Mouse (Mus musculus): ENCODE measurements around the gene Abcc12.
A peak's percentile ranks its signal among the peaks of the same experiment; 100 is the strongest.

The Abcc12 gene

DNA sequence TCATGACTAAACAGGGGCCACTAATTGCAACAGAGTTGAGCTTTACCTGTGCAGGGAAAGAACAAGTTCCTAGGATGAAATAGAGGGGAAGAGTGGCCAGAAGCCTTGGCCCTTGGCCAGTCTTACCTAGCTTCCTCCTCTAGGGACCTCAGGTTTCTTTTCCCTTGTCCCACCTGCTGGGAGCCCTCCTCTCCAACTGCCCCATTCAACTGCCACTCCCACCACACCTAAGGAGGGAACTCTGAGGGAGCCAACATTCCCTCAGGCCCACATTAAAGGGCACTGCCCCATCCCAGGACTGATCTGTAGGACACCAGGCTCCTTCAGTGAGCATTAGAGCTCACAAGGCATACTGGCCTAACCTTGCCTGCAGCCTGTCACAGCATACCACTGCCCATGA is at the start of gene Abcc12:
Gene Abcc12, minus strand, starts transcription at position 229 of the 400 bp plus-strand sequence.
- no peak for DNase-seq

DNA sequence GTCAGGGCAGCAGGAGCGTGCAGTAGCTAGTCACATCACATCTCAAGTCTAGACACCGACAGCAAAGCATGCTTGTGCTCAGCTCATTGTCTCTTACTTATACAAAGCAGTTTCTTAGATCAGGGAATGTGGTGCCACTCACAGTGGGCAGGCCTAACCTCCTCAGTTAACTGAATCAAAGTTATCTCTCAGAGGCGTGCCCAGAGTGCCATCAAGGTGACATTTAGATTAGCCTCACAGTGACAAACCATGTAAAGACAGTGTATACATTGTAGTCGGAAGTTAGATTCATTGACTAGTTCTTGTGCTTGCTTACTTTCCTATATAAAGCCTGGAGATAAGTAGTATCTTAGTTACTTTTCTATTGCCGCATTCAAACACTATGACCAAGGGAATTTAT is 49.7 kb upstream of the Abcc12 start:
- DNase-seq, result no peak

DNA sequence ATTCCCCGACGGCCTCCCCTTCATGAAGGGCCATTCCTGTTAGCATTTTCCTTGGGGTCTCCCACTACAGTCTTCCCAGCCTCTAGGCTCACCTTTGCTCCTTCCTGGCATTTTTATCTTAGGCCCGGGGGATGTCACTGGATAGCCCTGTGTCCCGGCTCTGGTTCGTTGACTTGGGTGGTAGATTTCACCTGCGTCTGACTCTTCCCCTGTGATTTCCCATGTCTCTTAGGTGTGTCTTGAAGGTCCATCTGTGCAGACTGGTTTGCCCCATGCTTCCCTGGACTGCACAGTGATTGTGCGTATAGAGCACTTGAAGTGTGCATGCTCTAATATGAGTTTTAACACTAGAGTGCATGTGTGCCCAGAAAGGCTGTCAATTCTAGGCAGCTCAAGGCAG is 44.4 kb upstream of the Abcc12 start:
- DNase-seq, result no peak

DNA sequence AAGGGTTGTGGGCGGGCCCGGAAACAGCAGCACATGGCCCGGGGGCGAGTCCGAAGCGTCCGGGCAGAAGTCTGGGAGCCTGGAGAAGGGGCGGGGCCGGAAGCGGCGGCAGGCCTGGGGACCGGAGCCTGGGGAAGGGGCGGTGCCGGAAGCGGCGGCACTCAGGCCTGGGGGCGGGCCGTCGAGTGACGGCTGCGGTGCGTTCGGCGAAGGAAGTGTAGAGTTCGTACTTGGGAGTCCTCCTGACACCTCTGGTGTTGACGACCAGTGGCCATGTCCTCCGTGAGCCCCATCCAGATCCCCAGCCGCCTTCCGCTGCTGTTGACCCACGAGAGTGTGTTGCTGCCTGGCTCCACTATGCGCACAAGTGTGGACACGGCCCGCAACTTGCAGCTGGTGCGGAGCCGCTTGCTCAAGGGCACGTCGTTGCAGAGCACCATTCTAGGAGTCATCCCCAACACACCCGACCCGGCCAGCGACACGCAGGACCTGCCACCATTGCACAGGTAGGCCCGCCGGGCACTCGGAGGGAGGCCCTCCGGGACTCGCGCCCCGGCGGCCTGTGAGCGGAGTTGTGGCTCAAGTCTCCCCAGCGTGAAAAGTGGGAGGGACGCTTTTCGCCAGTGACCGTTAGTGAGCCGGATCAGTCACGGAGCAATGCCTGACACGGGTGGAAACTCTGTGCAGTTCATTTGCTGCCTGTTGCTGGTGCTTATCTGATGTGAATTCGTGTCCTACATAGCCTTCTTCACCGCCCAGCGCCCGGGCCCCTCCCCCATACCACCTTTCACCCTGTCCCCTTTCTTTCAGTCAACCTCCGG is 43.6 kb upstream of the Abcc12 start, which contains the start of gene Lonp2:
Gene Lonp2, plus strand, starts transcription at position 133 of the 821 bp plus-strand sequence.
- DNase-seq, result peak; percentile 98 to 99

DNA sequence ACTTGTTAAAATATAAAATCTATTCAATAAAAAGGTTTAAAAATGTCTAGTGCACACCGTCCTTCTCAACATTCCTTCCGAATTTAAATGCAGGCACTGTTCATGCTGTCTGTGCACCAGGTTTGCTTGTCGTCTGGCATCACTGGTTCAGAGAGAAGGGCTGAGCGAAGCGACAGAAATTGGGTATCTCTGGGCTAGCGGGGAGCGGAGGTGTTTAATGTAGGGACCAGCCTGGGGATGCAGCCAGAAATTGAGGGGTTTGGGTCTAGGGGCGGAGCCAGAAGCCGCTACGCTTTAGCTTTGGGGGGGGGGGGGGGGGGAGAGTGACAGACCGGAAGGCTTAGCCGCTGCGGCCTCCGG is 43.0 kb upstream of the Abcc12 start:
- no peak for DNase-seq

DNA sequence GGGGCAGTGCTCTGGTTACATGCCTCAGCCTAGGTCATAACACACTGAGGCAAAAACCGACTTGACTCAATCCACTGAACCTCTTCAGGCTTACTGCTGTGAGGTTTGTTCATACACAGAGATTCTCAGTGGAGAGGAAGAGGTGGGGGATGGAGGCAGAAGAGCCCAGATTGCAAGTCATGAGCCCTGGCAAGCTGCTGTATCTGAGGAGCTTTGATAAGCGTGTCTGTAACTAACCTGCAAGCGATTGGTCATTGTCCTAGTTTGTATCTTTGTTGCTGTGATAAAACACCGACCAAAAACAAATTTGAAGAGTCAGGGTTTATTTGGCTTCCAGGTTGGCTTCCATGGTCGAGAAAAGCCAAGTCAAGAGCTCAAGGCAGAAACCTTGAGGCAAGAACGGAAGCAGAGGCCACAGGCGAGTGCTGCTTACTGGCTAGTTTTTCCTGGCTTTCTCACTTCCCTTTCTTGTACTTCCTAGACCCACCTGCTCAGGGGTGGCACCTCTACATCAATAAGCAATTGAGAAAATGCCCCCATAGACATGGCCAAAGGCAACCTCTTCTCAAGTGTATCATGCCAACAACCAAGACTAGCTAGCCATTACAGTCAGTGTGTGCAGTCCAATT is 37.4 kb upstream of the Abcc12 start:
- no peak for DNase-seq

DNA sequence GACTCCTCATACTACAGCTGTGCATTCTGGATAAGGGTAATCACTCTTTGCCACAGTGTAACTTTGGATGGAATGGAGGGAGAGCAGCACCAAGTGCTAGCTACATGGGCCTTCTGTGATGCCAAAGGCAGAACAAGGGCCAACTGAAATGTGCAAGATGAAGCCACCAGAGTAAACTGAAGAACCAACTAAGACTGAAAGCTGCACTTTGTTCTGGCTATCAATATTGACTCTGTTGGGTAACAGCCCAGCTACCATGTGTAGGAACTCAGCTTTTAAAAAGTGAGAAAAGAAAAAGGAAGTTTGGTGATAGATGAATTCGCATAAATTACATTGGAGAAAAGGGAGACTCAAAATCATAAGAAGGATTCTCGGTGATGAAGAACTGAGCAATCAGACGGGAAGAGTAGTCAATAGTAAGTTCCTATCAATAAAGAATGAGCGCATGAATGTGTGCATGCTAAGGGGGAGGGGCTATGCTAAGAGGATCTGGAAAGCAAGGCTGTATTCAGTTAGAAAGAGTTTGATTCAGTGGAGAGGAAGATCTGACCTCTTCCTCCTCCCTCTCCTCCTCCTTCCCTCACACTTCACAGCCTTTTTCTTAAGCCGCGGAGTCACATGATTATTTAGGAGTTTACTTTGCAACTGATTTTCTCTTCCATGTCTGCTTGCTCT is 34.7 kb upstream of the Abcc12 start:
- no peak for DNase-seq

DNA sequence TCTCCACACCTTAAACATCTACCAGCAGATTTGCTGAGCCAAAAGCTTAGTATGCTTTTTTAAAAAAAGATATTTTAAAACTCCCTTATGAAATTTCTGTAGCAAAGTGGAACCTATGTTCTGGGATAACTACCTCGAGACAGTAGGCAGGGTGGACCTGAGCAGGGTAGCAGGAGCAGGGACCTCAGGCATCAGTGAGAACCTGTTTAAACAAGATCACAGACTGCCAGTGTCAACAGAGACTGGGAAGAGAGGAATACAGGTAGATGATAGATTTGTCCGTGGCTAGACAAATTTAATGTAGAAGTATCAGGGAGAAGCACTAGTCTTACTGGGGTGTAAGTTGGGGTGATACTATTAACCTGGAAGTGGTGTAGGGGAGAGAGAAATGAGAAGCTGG is 33.3 kb upstream of the Abcc12 start:
- no peak for DNase-seq

DNA sequence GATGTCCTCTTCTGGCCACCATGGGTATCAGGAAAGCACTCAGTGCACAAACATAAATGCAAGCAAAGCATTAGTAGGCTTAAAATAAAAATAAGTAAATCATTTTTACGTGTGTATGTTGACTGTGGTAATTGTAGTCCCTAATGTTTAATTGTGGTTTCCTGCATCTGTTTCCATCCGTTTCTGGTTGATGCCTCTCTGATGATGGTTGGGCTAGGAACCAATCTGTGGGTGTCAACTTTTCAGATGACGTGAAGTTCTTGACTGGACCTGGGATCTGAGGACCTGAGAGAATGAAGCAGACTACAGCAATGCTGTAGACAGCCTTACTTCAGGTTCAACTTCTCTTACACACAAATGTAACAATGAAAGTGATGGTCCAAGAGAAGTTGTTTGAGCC is 24.2 kb upstream of the Abcc12 start:
- DNase-seq, result no peak

DNA sequence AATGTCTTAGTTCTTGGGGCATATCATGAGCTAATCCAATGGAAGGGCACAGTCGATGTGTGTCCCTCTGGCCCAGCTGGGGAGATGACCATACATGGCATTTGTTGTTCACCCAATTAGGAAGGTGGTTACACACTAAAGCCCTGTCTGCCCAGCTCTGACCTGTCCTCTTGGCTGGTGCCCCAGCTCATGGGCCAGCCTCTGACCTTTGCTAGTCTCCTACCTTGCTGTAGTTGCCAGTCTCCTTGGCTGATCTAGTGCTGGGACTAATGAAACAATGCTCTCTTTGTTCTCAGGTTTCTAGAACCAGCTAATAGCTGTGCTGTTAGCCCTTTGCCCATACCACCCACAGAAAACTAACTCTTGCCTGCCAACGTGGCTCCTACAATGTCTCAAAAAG is 22.7 kb upstream of the Abcc12 start:
- DNase-seq, result no peak

DNA sequence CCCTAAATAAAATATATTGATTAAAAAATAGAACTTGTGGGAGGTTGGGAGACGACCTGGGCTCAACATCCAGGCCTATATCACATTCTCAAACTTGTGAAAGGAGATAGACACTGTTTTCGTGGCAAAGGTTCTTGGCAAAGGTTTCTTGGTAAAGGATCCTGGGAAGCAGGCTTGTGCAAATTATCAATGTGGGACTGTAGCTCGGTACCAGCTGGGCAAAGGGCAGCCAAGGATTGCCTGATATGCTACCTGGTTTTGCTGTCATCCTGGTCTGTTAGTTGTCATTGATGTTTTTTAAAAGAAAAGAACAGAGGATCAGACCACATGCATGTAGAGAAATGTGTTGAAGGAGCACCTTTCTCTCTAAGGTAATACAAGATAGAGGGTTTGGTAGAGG is 19.8 kb upstream of the Abcc12 start:
- DNase-seq, result no peak

DNA sequence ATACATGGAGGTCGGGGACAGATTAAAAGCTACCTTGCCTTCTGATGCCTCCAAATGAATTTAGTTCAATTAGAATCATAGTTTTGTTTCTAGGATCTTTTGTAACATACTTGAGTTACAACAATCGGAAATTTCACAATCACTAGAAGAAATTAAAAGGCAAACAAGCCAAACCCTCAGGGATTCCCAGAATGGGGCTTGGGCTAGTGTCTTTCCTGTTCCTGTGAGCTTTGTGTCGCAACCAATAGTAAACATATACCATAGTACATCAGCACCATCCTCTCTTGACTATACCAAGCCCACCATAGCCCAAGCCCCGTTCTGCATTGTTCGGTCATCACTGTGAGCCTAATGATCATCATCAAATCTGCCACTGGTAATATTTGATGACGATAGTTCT is 18.8 kb upstream of the Abcc12 start:
- no peak for DNase-seq

DNA sequence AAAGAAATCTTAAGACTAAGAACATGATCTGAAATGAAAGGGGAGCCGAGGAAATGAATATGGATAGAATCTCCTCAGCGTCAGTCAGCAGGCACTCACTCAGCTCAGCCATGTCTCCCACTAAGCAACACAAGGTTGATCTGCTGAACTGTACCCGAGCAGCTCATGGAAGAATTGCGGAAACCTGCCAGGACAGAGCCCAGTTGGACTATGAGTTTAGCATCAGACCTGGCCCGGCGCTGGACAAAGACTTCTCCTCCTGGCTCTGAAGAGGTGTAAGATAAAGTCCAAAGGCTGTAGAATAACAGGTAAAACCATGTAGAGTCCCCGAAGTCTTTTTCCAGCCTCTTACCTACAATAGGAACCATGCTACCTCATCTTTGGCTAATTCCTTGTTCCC is 17.2 kb upstream of the Abcc12 start:
- DNase-seq, result no peak

DNA sequence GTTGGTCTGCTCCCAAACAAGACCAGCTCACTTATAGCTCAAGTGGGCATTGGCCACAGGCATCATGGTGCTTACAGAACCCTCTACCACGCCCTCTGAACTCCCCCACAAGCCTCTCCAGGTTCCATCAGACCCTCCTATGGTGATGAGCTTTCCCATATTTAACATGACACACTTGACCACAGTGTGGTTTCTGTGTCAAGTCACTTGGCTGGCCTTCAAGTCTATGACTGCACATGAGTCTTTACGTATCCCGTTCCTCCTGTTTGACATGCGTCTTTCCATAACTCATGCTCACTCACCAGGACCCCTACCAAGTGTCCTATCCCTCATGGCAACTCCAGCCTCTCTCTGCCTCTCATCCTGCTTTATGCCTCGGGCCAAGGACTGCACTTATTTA is 15.2 kb upstream of the Abcc12 start:
- no peak for DNase-seq

DNA sequence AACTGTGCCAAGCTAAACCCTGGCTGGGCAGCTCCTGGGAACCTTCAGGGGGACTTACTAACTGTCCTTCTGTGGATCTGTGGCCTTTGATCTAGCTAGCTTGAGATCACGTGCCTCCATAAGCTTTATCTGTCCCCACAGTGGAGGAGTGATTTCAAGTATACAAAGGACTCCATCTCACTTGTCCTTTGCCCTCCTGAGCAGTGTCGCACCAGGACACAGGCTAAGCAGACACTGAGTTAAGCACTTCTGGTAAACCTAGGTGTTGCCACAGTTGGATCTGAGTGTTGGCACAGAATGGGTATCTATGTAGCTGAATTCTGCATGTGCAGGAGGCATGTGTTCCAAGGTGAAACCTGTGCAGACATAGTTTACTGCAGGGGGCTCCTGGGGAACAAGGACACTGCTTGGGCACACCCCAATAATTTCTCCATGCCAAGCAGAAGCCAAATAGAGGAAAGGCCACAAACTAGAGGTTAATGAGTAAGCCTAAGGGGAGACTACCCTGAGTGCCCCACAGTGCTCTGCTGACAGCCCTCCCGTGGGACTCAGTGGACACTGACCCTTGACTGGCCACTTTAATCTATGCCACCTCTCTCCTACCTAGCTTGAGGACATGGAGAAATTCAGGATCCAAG is 13.8 kb upstream of the Abcc12 start:
- DNase-seq, result no peak

DNA sequence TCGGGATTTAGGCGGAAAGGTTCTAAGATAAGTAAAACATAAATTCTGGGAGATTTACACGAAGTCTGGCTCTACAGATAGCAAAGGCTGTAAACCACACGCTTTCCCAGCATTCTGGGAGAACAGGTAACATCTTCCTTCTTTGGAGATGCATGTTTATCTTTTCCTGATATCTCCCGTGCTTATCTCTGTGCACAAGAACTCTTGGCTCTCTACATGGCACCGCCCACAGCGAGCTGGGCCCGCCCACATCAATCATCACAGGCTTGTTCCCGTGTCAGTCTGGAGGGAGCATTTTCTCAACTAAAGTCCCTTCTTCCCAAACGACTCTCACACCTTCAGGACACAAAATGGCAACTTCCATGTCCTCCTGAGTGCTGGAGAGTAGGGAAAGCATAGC is 12.6 kb upstream of the Abcc12 start:
- no peak for DNase-seq

DNA sequence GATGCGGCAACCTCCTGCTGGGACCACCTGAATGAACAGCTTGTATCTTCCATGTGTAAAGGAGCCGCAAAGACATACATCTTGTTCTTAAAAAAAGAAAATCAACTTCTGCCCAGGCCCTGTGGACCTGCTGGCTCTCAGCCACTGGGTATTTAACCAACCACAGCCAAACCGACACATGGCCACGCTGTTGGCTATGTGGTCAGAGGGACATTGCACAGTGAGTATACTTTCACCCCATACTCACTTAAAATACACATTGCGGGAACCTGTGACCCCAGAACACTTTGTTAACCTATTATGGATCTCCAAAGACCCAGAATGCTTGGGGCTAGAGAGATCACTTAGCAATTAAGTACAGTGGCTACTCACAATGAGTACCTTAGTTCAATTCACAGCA is 7.9 kb upstream of the Abcc12 start:
- peak in 1 of 2 experiments; percentile 7 for DNase-seq

DNA sequence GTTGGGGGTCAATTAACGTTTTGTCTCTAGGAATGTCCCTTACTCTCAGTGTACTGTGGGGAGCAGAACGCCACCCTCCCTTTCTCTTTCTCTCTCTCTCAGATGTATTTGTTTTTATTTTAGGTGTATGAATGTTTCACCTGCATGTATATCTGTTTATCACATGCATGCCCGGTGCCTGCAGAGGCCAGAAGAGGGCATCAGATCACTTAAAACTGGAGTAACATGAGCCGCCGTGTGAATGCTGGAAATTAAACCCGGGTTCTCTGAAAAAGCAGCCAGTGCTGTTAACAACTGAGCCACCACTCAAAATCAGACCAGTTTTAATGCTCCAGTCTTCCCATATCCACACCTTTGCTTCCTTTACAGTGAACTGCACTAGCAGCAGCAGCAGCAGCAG is 6.2 kb upstream of the Abcc12 start:
- DNase-seq, result peak in 1 of 2 experiments; percentile 32

DNA sequence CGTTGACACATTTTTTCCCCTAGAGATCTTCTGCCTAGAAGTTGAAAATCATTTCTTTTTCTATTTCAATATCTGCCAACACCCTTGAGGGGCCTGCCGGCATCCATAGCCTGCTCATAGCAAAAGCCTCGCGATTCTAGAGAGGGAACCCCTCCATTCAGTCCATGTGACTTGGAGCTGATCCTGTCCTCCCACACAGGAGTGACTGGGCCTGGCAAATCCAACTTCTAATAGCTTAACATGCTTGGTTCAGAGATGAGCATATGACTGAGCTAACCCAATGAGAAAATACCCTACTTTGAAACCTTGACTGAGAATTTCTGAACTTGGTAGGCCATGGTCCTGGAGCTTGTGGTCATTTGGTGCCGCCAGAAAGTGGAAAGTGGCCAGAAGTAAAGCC is 5.6 kb upstream of the Abcc12 start:
- DNase-seq, result peak in 1 of 2 experiments; percentile 12

DNA sequence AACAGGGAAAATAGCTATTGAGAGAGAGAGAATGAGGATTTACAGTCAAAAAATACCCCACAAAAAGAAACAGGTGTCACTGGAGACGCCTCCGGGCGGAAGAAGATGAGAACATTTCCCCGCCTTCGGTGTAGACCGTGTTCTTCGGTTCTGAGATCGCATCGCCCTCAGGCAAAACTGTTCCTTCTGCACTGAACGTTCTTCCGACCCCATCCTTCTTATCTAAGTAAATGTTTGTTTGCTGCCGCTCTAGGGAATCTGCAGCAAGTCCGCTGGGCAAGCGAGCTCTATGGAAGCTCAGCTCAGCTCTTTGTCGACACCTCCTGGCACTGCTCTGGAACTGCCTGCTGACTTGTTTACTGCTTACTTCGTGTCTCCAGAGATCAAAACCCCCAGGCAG is 5.0 kb upstream of the Abcc12 start:
- peak; percentile 89 to 90 for DNase-seq

DNA sequence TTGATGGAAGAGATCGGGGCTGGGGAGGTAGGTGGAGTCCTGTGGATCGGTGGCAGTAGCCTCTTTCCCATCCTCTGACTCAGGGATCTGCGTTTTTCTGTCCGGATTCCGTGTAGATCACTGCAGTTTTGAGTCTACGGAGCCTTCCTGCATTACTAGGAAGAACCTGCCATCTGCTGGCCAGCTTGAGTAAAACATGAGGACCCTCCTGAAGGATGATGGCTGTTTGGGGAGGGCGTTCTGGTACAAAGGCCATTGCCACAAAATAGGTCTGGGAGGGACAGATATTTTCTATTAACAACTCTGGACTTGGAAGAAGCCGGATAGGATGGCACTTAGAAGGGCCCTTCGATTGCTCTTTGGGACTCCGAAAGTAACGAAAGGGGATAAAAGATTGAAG is 4.6 kb upstream of the Abcc12 start:
- peak; percentile 95 to 97 for DNase-seq

DNA sequence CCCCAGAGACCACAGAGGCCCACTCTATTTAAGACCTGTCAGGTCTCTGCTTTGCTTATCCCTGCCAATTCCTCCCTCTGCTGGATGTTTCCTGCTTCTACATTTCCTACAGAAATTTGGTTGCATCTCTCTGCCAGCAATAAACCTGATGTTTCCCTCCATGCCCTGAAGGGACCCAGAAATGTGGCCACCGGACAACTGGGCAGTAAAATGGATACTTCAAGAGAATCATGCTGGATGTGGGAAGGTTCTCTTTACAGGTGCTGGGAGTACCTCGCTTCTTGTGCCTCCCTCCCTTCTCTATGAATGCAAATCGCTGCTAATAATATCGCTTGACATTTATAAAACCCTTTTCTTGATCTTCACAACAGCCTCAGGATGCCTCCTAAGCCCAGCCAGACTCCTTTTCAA is 1.4 kb upstream of the Abcc12 start:
- peak; percentile 67 to 69 for DNase-seq

DNA sequence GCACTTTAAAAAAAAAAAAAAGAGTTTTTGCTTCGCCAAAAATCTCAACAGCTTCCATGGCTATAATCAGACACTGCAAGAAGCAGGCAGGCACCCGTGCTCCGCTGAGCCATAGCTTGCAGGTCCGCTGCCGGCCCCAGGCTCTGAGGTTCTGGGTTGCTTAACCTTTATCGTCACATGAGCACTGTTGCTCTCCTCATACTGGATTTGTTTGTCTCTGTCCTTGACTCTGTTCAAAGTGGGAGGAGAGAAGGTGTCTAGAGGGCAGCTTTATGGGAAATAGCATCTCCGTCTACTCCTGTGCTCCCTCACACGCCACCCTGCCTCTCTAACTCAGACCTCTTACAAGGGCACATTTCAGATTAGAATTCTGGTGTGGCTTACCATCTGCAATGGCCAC is 1.8 kb downstream of the Abcc12 start:
- DNase-seq, result peak; percentile 59 to 70

DNA sequence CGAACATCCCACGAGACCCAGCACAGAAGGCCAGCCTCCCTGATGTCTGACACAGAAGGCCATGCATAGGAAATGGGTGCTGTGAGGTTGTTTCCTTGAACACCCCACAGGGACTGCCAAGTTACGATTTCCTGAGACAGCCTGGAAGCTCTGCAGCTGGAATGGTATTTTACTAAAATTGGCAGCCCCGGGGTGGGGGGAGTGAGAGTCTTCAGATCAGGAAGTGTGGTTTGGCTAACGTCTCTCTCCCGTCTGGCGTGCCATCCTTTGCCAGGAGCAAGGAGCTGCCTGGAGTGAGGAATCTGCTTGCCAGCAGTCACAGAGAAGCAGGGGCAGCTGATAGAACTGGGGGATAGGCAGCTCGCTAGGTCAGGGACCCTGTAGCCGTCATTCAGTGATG is 2.4 kb downstream of the Abcc12 start:
- DNase-seq, result peak; percentile 94 to 96

Measured in cerebellum, postnatal 14 days (tissue).